Mouse (Mus musculus) stomach, embryonic 15.5 days (tissue): Measurements from ENCODE around the gene Qpctl. TPM values are rescaled to one million over a fixed set of nuclear protein-coding genes. Genes with fewer than 3 reads are reported as not detected.

Source experiments
- ATAC-seq: fragments of 200-750 bp; cut with Nextera tagmentation; 2 replicates; pipeline ENCODE4 v1.8.0; 2017; ENCODE audit warnings: low read depth, moderate number of reproducible peaks, moderate TSS enrichment; ENCODE audit not compliant: insufficient read depth, low FRiP score
- H3K27ac ChIP-seq: fragments of 300-500 bp; sonication (generic); 2 replicates; pipeline ENCODE4 v1.5.1; 2015; ENCODE audit warnings: mild to moderate bottlenecking, inconsistent platforms
- H3K27me3 ChIP-seq: fragments of 300-500 bp; sonication (generic); replicated peaks from 2 replicates; pipeline ENCODE4 v1.6.1; 2015; ENCODE audit warnings: inconsistent platforms
- H3K36me3 ChIP-seq: fragments of 300-500 bp; sonication (generic); 2 replicates; pipeline ENCODE4 v1.6.1; 2015; ENCODE audit warnings: inconsistent platforms
- H3K4me1 ChIP-seq: fragments of 300-500 bp; sonication (generic); 2 replicates; pipeline ENCODE4 v1.6.1; 2015; ENCODE audit warnings: inconsistent platforms
- H3K4me2 ChIP-seq: fragments of 300-500 bp; sonication (generic); 2 replicates; pipeline ENCODE4 v1.6.1; 2015; ENCODE audit warnings: mild to moderate bottlenecking, inconsistent platforms
- H3K4me3 ChIP-seq: fragments of 300-500 bp; sonication (generic); replicated peaks from 2 replicates; pipeline ENCODE4 v1.5.1; 2015; ENCODE audit warnings: inconsistent platforms
- H3K9ac ChIP-seq: fragments of 300-500 bp; sonication (generic); 2 replicates; pipeline ENCODE4 v1.6.1; 2015; ENCODE audit warnings: inconsistent platforms
- H3K9me3 ChIP-seq: fragments of 300-500 bp; sonication (generic); 2 replicates; pipeline ENCODE4 v1.6.1; 2016; ENCODE audit warnings: inconsistent platforms
- WGBS: fragments of 180-500 bp; shearing (Covaris S2); methylation state at CpG from one replicate; pipeline ENCODE4 v1.1.7; 2015; 5-methylcytosine and 5-hydroxymethylcytosine counted together
- microRNA counts: library from miRNA; unstranded; fragments of <30 nt; microRNA quantifications from one replicate; lab custom pipeline; 2016
- microRNA-seq: library from miRNA; unstranded; fragments of <30 nt; microRNA quantifications from one replicate; pipeline ENCODE4, GENCODE M21; 2016
- polyA plus RNA-seq: library from polyadenylated mRNA; unstranded; fragments of >200 nt; fragmentation: Nextera tagmentation; extraction: Ambion mirVana; gene quantifications from 2 replicates; pipeline ENCODE4 v1.2.1, GENCODE M21; 2015

The Qpctl gene
- polyA plus RNA-seq, 1 experiment from 2014 or later, result 13.5 TPM

DNA sequence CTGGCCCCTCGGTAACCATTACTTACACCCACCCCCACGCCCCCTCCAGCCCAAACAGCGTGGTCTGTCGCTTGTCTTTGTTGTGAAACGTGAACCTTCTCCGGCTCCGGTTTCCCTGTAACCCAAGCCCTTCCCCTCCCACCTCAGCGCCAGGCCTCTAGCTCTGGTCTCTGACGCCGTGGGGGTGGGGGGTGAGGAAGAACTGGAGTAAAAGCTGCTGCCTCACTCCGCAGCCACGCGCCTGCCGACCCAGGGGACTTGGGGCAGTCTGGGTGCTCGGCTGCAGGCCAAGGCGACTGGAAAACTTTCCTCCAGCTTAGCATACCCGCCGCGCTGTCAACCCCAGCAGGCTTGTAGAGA is 53.4 kb downstream of the Qpctl start:
- WGBS, result 0% methylated on average over 19 of the region's 19 CpGs
- peak overlapping the region; percentile 98 for H3K27ac ChIP-seq
- ATAC-seq, result peak; percentile 3; the same call in 1 of the 2 replicates

DNA sequence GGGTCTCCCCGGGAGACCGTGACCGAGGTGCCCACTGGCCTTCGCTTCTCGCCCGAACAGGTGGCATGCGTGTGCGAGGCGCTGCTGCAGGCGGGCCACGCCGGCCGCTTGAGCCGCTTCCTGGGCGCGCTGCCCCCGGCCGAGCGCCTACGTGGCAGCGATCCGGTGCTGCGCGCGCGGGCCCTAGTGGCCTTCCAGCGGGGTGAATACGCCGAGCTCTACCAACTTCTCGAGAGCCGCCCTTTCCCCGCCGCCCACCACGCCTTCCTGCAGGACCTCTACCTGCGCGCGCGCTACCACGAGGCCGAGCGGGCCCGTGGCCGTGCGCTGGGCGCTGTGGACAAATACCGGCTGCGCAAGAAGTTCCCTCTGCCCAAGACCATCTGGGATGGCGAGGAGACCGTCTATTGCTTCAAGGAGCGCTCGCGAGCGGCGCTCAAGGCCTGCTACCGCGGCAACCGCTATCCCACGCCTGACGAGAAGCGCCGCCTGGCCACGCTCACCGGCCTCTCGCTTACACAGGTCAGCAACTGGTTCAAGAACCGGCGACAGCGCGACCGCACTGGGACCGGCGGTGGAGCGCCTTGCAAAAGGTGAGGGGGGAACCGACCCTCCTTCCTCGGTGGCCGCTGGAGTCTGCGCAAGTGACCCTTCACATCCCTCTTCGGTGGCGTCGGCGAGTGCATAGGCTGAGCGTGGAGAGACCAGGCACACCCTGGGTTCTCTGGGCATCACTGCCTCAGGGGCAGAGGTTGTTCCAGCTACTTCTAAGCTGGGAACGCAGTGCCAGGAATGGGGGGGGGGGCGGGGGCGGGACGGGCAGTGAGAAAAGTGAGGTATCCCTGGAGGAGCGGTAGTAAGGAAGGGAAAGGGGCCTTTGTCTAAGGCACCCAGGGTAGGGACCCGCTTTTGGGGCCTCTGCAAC is 54.0 kb downstream of the Qpctl start:
- ATAC-seq, result no peak
- under 1% methylated on average over 77 of the region's 87 CpGs for WGBS

More for the DNA sequence above, 53.4 kb downstream of the Qpctl start:
- no peaks in the 10 kb centered on the region for H3K36me3 ChIP-seq
- H3K4me2 ChIP-seq, result peak overlapping the region; percentile 85
- H3K4me1 ChIP-seq, result peaks cover 35% of the 10 kb centered on the region
- no peaks in the 10 kb centered on the region for H3K9me3 ChIP-seq
- peak overlapping the region; percentile 73 for H3K4me3 ChIP-seq
- no peaks in the 10 kb centered on the region for H3K27me3 ChIP-seq
- peak overlapping the region; percentile 81; the same call in 1 of the 2 replicates for H3K9ac ChIP-seq

DNA sequence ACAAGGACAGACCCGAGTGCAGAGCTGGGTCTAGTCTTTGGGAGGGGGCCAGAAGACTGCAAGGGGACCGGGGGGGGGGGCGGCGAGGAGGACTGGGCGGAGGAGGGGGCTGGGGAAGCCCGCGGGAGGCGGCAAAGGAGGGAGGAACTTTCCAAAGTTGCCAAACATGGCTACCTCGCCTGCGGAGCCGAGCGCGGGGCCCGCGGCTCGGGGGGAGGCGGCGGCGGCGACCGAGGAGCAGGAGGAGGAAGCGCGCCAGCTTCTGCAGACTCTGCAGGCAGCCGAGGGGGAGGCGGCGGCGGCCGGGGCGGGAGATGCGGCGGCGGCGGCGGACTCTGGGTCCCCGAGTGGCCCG is 54.6 kb downstream of the Qpctl start, which contains the start of gene Six5:
Gene Six5 (plus strand): TSS at position 124 of the 355 bp plus-strand sequence.
- ATAC-seq, result no peak
- Histone ChIP-seq H3K4me1 (peaks cover 35% of the 10 kb centered on the region), H3K36me3 (no peaks in the 10 kb centered on the region), H3K4me3 (peak within 1 kb of the TSS; percentile 73), H3K27me3 (no peaks in the 10 kb centered on the region), H3K9ac (peak within 1 kb of the TSS; percentile 81), H3K9me3 (no peaks in the 10 kb centered on the region), H3K4me2 (peak within 1 kb of the TSS; percentile 85), H3K27ac (peak within 1 kb of the TSS; percentile 98)
- 2% methylated on average over 10 of the region's 36 CpGs for WGBS

More for the DNA sequence above, 54.0 kb downstream of the Qpctl start:
- Histone ChIP-seq H3K4me3 (peak overlapping the region; percentile 73), H3K36me3 (no peaks in the 10 kb centered on the region), H3K4me2 (peak overlapping the region; percentile 85), H3K4me1 (peaks cover 35% of the 10 kb centered on the region), H3K9me3 (no peaks in the 10 kb centered on the region), H3K27me3 (no peaks in the 10 kb centered on the region), H3K27ac (peak overlapping the region; percentile 98), H3K9ac (peak overlapping the region; percentile 81)

DNA sequence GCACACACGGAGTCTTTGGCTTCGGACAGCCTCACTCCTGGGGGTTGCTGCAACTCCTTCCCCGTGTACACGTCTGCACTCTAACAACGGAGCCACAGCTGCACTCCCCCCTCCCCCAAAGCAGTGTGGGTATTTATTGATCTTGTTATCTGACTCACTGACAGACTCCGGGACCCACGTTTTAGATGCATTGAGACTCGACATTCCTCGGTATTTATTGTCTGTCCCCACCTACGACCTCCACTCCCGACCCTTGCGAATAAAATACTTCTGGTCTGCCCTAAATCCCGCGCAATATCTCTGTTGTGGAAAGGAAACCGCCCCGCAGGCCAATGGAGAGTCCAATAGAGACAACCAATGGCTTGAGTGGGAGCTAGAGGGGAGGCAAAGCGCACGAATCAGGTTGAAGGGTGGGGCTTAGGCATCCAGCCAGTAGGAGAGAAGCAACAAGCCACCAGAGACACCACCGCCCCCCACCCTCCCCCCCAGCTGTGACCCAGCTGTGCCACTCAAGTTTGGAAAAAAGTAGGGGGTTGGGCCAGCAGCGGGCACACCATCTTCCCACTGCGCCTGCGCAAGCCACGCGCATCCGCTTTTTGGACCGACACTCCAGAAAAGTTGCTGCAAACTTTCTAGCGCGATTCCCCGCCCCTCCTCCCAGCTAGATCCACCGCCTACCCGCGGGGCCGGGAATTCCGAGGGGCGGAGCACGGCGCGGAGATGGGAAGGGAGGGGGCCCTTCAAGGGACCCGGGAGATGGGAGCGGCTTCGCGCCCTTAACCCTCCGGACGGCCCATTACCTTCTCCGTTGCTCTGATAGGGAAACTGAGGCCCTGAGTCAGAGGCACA is 55.3 kb downstream of the Qpctl start:
- Histone ChIP-seq H3K27ac (peak overlapping the region; percentile 98), H3K4me3 (peak overlapping the region; percentile 73), H3K27me3 (no peaks in the 10 kb centered on the region), H3K4me2 (peak overlapping the region; percentile 85), H3K36me3 (no peaks in the 10 kb centered on the region), H3K4me1 (peaks cover 35% of the 10 kb centered on the region), H3K9me3 (no peaks in the 10 kb centered on the region), H3K9ac (peak overlapping the region; percentile 81)
- WGBS, result under 1% methylated on average over 45 of the region's 45 CpGs
- peak; percentile 81 for ATAC-seq

DNA sequence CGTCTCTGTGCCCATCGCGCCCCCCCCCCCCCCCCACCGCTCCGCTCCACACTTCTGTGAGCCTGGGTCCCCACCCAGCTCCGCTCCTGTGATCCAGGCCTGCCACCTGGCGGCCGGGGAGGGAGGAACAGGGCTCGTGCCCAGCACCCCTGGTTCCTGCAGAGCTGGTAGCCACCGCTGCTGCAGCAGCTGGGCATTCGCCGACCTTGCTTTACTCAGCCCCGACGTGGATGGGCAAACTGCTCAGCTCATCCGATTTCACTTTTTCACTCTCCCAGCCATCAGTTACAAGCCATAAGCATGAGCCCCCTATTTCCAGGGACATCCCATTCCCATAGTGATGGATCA is 55.9 kb downstream of the Qpctl start:
- peak; percentile 30; the same call in 1 of the 2 replicates for ATAC-seq
- Histone ChIP-seq H3K4me2 (peak overlapping the region; percentile 85), H3K4me1 (peaks cover 35% of the 10 kb centered on the region), H3K27me3 (no peaks in the 10 kb centered on the region), H3K9me3 (no peaks in the 10 kb centered on the region), H3K9ac (peak overlapping the region; percentile 33), H3K27ac (peak overlapping the region; percentile 98), H3K4me3 (peak overlapping the region; percentile 73), H3K36me3 (no peaks in the 10 kb centered on the region)
- WGBS, result under 1% methylated on average over 10 of the region's 15 CpGs

DNA sequence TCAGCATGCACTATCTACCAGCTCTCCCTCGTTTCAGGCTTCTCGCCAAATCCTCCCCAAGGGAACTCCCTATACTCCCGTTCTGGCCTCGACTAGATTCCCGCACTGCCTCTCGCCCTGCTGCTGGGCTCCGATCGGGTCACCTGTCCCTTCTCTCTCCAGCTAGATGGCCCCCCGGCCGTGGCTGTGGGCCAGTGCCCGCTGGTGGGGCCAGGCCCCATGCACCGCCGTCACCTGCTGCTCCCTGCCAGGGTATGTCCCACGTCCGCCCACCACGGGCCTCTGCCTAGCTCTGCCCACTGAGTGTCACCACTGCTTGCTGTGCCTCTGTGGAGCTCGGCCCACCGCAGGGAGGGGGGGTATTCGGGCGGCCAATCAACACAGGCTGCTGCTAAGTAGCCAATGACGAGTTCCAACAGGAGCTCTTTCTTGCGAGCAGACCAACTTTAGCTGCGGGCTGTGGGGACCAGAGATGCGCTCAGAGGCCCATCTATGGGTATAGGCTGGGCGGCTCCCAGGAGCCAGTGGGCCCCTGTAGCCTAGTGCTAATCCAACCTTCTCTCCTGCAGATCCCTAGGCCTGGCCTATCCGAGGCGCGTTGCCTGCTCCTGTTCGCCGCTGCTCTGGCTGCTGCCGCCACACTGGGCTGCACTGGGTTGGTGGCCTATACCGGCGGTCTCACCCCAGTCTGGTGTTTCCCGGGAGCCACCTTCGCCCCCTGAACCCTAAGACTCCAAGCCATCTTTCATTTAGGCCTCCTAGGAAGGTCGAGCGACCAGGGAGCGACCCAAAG is 56.5 kb downstream of the Qpctl start:
- peak; percentile 18; the same call in 1 of the 2 replicates for ATAC-seq
- WGBS, result 6% methylated on average over 38 of the region's 38 CpGs

DNA sequence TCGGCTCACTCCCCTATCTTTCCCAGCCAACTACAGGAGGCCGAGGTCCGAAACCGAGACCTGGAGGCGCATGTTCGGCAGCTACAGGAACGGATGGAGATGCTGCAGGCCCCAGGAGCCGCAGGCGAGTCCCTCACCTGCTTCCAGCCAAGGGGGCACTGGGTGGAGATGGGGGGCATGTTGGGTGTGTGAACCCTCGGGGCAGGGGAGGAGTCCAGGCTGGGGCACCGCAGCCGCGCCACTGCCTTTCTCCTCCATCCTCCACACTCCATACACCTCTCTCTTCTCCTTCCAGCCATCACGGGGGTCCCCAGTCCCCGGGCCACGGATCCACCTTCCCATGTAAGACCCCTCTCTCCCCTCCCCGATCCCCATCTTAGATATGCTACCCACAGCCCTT is 57.2 kb downstream of the Qpctl start:
- H3K27me3 ChIP-seq, result no peaks in the 10 kb centered on the region
- H3K36me3 ChIP-seq, result peaks cover 2% of the 10 kb centered on the region; the same call in 1 of the 2 replicates
- H3K9me3 ChIP-seq, result no peaks in the 10 kb centered on the region
- H3K27ac ChIP-seq, result peak overlapping the region; percentile 98; the same call in 1 of the 2 replicates
- no peak overlapping the region for H3K9ac ChIP-seq
- ATAC-seq, result no peak
- 57% methylated on average over 12 of the region's 17 CpGs for WGBS
- H3K4me3 ChIP-seq, result no peak overlapping the region
- H3K4me1 ChIP-seq, result peaks cover 27% of the 10 kb centered on the region
- H3K4me2 ChIP-seq, result peak overlapping the region; percentile 85; the same call in 1 of the 2 replicates

More for the DNA sequence above, 56.5 kb downstream of the Qpctl start:
- no peaks in the 10 kb centered on the region for H3K9me3 ChIP-seq
- no peaks in the 10 kb centered on the region for H3K27me3 ChIP-seq
- H3K9ac ChIP-seq, result no peak overlapping the region
- peaks cover 2% of the 10 kb centered on the region; the same call in 1 of the 2 replicates for H3K36me3 ChIP-seq
- H3K27ac ChIP-seq, result peak overlapping the region; percentile 98
- peaks cover 34% of the 10 kb centered on the region for H3K4me1 ChIP-seq
- peak overlapping the region; percentile 73 for H3K4me3 ChIP-seq
- peak overlapping the region; percentile 85 for H3K4me2 ChIP-seq

MicroRNA genes within 50 kb of the gene (microRNA counts, 519-probe panel; counts per million panel counts)
- microRNA mmu-miR-330 (lab: Ali Mortazavi, UCI), result 1,739 counts per million, percentile 13 among the panel's probes with 10 or more counts

Small RNAs within 50 kb of the gene (microRNA-seq; reads per million reads assigned to microRNA genes)
- gene Mir330, result 195 reads per million, percentile 58 among the genes with 10 or more reads in this experiment

Other genes starting within 250 kb of the Qpctl start
- gene Ccdc61, start 238.9 kb downstream of the Qpctl start, polyA plus RNA-seq, result 26.1 and 29.2 TPM in 2 replicates
- 0.63 TPM in 2 replicates for gene Nova2, start 223.4 kb downstream of the Qpctl start, polyA plus RNA-seq
- not detected in 2 replicates for gene Nanos2, start 161.9 kb downstream of the Qpctl start, polyA plus RNA-seq
- 2.8 and 3.7 TPM in 2 replicates for gene Mypop, start 158.0 kb downstream of the Qpctl start, polyA plus RNA-seq
- gene Irf2bp1, start 145.2 kb downstream of the Qpctl start, polyA plus RNA-seq, result 23.5 and 28.0 TPM in 2 replicates
- gene Foxa3, start 125.8 kb downstream of the Qpctl start, polyA plus RNA-seq, result 30.2 and 32.7 TPM in 2 replicates
- gene Sympk, start 124.9 kb downstream of the Qpctl start, polyA plus RNA-seq, result 28.1 and 32.3 TPM in 2 replicates
- not detected in 2 replicates for gene Rsph6a, start 94.6 kb downstream of the Qpctl start, polyA plus RNA-seq
- gene Dmwd, start 73.1 kb downstream of the Qpctl start, polyA plus RNA-seq, result 13.7 and 15.1 TPM in 2 replicates
- 73.9 and 77.2 TPM in 2 replicates for gene Dmpk, start 65.4 kb downstream of the Qpctl start, polyA plus RNA-seq
- gene Six5, start 54.7 kb downstream of the Qpctl start, polyA plus RNA-seq, result 10.8 and 12.1 TPM in 2 replicates
- gene Gm4969, start 30.9 kb downstream of the Qpctl start, polyA plus RNA-seq, result 2.8 and 3.2 TPM in 2 replicates
- gene Fbxo46, start 29.4 kb downstream of the Qpctl start, polyA plus RNA-seq, result 11.6 and 12.8 TPM in 2 replicates
- 131 and 141 TPM in 2 replicates for gene Snrpd2, start 431 bp upstream of the Qpctl start, polyA plus RNA-seq
- gene Gipr, start 16.8 kb upstream of the Qpctl start, polyA plus RNA-seq, result 2.3 and 2.9 TPM in 2 replicates
- 10.6 and 10.7 TPM in 2 replicates for gene Eml2, start 27.1 kb upstream of the Qpctl start, polyA plus RNA-seq
- 1.5 and 1.6 TPM in 2 replicates for gene Gpr4, start 63.2 kb upstream of the Qpctl start, polyA plus RNA-seq
- 32.3 and 34.5 TPM in 2 replicates for gene Opa3, start 79.0 kb upstream of the Qpctl start, polyA plus RNA-seq
- 106 and 111 TPM in 2 replicates for gene Vasp, start 122.5 kb upstream of the Qpctl start, polyA plus RNA-seq
- 0.21 and 0.33 TPM in 2 replicates for gene Ppm1n, start 130.8 kb upstream of the Qpctl start, polyA plus RNA-seq
- 10.6 and 13.9 TPM in 2 replicates for gene Rtn2, start 133.3 kb upstream of the Qpctl start, polyA plus RNA-seq
- 0.12 and 0.17 TPM in 2 replicates for gene Fosb, start 160.8 kb upstream of the Qpctl start, polyA plus RNA-seq
- 63.7 and 66.5 TPM in 2 replicates for gene Ercc1, start 195.5 kb upstream of the Qpctl start, polyA plus RNA-seq
- gene Cd3eap, start 210.2 kb upstream of the Qpctl start, polyA plus RNA-seq, result 24.9 and 26.1 TPM in 2 replicates
- gene Ppp1r13l, start 210.5 kb upstream of the Qpctl start, polyA plus RNA-seq, result 7.8 and 8.9 TPM in 2 replicates
- 13.5 and 14.8 TPM in 2 replicates for gene Ercc2, start 232.7 kb upstream of the Qpctl start, polyA plus RNA-seq